ENCODE assay signal across 8 mouse cellular contexts in the genomic region with DNA sequence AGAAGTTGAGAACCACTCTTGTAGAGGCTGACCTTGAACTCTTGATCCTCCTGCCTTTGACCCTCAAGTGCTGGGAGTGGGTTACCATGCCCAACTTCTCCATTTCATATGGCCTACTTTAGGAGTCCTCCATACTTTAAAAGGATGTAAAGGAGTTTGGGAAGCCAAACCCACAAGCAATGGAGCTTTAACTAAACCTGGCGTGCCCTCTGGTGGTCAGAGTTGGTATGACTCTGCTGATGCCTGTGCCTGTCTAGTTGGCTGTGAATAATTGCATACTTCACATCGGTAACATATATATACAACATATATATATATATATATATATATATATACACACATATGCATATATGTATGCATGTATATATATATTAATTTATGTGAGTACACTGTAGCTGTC. TPM values are rescaled to one million over a fixed set of nuclear protein-coding genes. Genes with fewer than 3 reads are reported as not detected.
DNase-seq lines count a peak whose midpoint lies in the region; TF ChIP-seq lines count a peak whose summit lies in the region.
"Had no signal": no experiment of that assay in that cellular context is flagged by ENCODE, and none has a peak within 500 bp of the region (broad histone marks: within the 10 kb centered on the region; RNA-seq: fewer than 3 reads in every experiment).

No protein-coding gene starts in this region.

- H3K9ac ChIP-seq in MEL (ENCODE audit: control insufficient read depth, low read depth, low read length, poor library complexity, severe bottlenecking) = no peak overlapping the region
- H3K9ac ChIP-seq: limb, embryonic 12.5 days had no signal

- DNase-seq in CD4-positive, CD25-positive, alpha-beta regulatory T cell, adult 2 months (ENCODE audit: low read depth, low spot score) = peak; percentile 83
- DNase-seq in MEL (ENCODE audit: low read depth, low spot score) = peak; percentile 85
- peak; percentile 80 for DNase-seq in cerebellum, adult 9-11 months
- peak; percentile 87 for DNase-seq in gastrocnemius, postnatal 10 days
- peak; percentile 92 for DNase-seq in layer of hippocampus, adult 11-12 months (ENCODE audit: low spot score)
- DNase-seq in lung, adult 2 months = peak; percentile 89
- peak; percentile 69 for DNase-seq in spleen, adult 12 weeks (ENCODE audit: low spot score)

- no peak overlapping the region for H3K4me3 ChIP-seq in MEL (ENCODE audit: control insufficient read depth in 1 of 2, insufficient read depth in 1 of 2, low read depth in 2 of 2, low read length in 2 of 2)
- H3K4me3 ChIP-seq in lung, adult 2 months (replicated peaks; ENCODE audit: extremely low read depth, low read depth, low read length) = no peak overlapping the region
- H3K4me3 ChIP-seq: limb, embryonic 12.5 days had no signal

- no peak for TF ChIP-seq POLR2A in MEL (IDR thresholded peaks at IDR 0.05; ENCODE audit: control insufficient read depth in 1 of 2, insufficient read depth in 1 of 2, low read depth in 1 of 2, low read length in 2 of 2, poor library complexity in 1 of 2)
- TF ChIP-seq POLR2A in lung, adult 2 months (IDR thresholded peaks at IDR 0.05; ENCODE audit: borderline replicate concordance, extremely low read depth, low read depth, low read length) = no peak

- no peak overlapping the region for H3K27ac ChIP-seq in MEL (ENCODE audit: control insufficient read depth, low read depth, low read length)
- H3K27ac ChIP-seq: limb, embryonic 12.5 days had no signal

- no peaks in the 10 kb centered on the region for H3K79me2 ChIP-seq in MEL (ENCODE audit: control insufficient read depth, insufficient read depth, low read length, poor library complexity)

- peaks cover 6 to 21% of the 10 kb centered on the region in 2 experiments for H3K4me1 ChIP-seq in MEL (ENCODE audit: control insufficient read depth in 1 of 2, insufficient read depth in 2 of 2, low read length in 2 of 2)
- H3K4me1 ChIP-seq in lung, adult 2 months (ENCODE audit: control insufficient read depth, insufficient read depth, low read length) = peaks cover 2% of the 10 kb centered on the region; the same call in 1 of the 2 replicates

- TF ChIP-seq CTCF in MEL (IDR thresholded peaks at IDR 0.05 in 2 of 3, conservative IDR thresholded peaks at IDR 0.05 in 1 of 3; ENCODE audit: control insufficient read depth in 1 of 3, insufficient read depth in 1 of 3, low read depth in 2 of 3, low read length in 3 of 3, poor library complexity in 1 of 3, severe bottlenecking in 1 of 3) = peak; percentile 84 to 95 (median 85)
- TF ChIP-seq CTCF in lung, adult 2 months (IDR thresholded peaks at IDR 0.05; ENCODE audit: insufficient read depth, low read length) = peak; percentile 94

- H3K27me3 ChIP-seq in MEL (ENCODE audit: control insufficient read depth in 1 of 2, insufficient read depth in 2 of 2, low read length in 2 of 2) = no peaks in the 10 kb centered on the region
- H3K27me3 ChIP-seq: limb, embryonic 12.5 days had no signal

- peak; percentile 95 for TF ChIP-seq RAD21 in MEL (IDR thresholded peaks at IDR 0.05; ENCODE audit: low read depth, low read length)

- H3K9me3 ChIP-seq in MEL (replicated peaks; ENCODE audit: insufficient read depth, low read length) = no peaks in the 10 kb centered on the region
- H3K9me3 ChIP-seq: limb, embryonic 12.5 days had no signal

- WGBS in lung, adult 2 months = 0% methylated on average over 2 of the region's 2 CpGs

- no peak for TF ChIP-seq EP300 in MEL (IDR thresholded peaks at IDR 0.05; ENCODE audit: low read depth in 1 of 2, low read length in 2 of 2)

- H3K36me3 ChIP-seq in MEL (ENCODE audit: control insufficient read depth in 1 of 2, insufficient read depth in 2 of 2, low read length in 2 of 2) = peaks cover 0 to 9% of the 10 kb centered on the region in 2 experiments; a peak in 2 of 4 replicates
- H3K36me3 ChIP-seq: limb, embryonic 12.5 days had no signal

TF ChIP-seq in MEL, 35 proteins besides CTCF, POLR2A, EP300 and RAD21:
- TF ChIP-seq GATA1 (IDR thresholded peaks at IDR 0.05; ENCODE audit: low read depth, low read length) (no peak), SIN3A (IDR thresholded peaks at IDR 0.05; ENCODE audit: low read length) (peak; percentile 62; the same call in 1 of the 2 replicates), MXI1 (IDR thresholded peaks at IDR 0.05; ENCODE audit: low read depth, low read length) (peak; percentile 25; the same call in 1 of the 2 replicates), ZC3H11A (IDR thresholded peaks at IDR 0.05; ENCODE audit: low read depth, low read length) (peak; percentile 91), ELF1 (IDR thresholded peaks at IDR 0.05; ENCODE audit: low read depth, low read length) (0 out of 2 replicates have a peak, but pooled peaks have one; percentile 33), MEF2A (IDR thresholded peaks at IDR 0.05; ENCODE audit: extremely low read depth, insufficient replicate concordance, low read depth, low read length, poor library complexity, severe bottlenecking) (no peak), UBTF (IDR thresholded peaks at IDR 0.05; ENCODE audit: borderline replicate concordance, insufficient read depth, low read depth, low read length) (no peak), SMC3 (IDR thresholded peaks at IDR 0.05; ENCODE audit: low read depth, low read length) (peak; percentile 90), JUND (IDR thresholded peaks at IDR 0.05; ENCODE audit: low read depth, low read length) (peak; percentile 44; the same call in 1 of the 2 replicates)

RNA-seq across cellular contexts. Expression of gene Hif3a, which starts 4.2 kb away (rescaled TPM):
- total RNA-seq in MEL (2012; rRNA removed) = 8.0 and 9.6 TPM in 2 replicates
- 10 to 100 TPM in 1 of 2 experiments, not detected in 1; 37.9 TPM for polyA plus RNA-seq in MEL (2012; ENCODE audit: insufficient read depth in 1 of 2, insufficient read length in 2 of 2, low read depth in 1 of 2, low replicate concordance in 2 of 2, missing spikeins in 1 of 2)
- total RNA-seq in gastrocnemius, postnatal 10 days (2021) = 1 to 10 TPM; 1.9 to 3.1 TPM
- 1.7 and 5.5 TPM in 2 replicates for polyA plus RNA-seq in lung, adult 2 months (2012; rRNA removed)

RNA-seq across cellular contexts. Expression of gene Psg16, which starts 7.4 kb away (rescaled TPM):
- 0.23 and 0.36 TPM in 2 replicates for total RNA-seq in MEL (2012; rRNA removed)
- under 1 TPM in 1 of 2 experiments, not detected in 1; 0.67 TPM for polyA plus RNA-seq in MEL (2012; ENCODE audit: insufficient read depth in 1 of 2, insufficient read length in 2 of 2, low read depth in 1 of 2, low replicate concordance in 2 of 2, missing spikeins in 1 of 2)
- total RNA-seq in gastrocnemius, postnatal 10 days (2021) = under 1 TPM; 0.05 to 0.14 TPM
- polyA plus RNA-seq in lung, adult 2 months (2012; rRNA removed) = 0.09 TPM in 1 of 2 replicates, not detected in the other

RNA-seq across cellular contexts. Expression of gene Ppp5c, which starts 38.7 kb away (rescaled TPM):
- total RNA-seq in MEL (2012; rRNA removed) = 94.2 and 101 TPM in 2 replicates
- 100 to 1,000 TPM; 178 to 249 TPM for polyA plus RNA-seq in MEL (2012; ENCODE audit: insufficient read depth in 1 of 2, insufficient read length in 2 of 2, low read depth in 1 of 2, low replicate concordance in 2 of 2, missing spikeins in 1 of 2)
- 10 to 100 TPM; 54.1 to 69.8 TPM for total RNA-seq in gastrocnemius, postnatal 10 days (2021)
- polyA plus RNA-seq in lung, adult 2 months (2012; rRNA removed) = 141 and 153 TPM in 2 replicates
